10 mouse cellular contexts compared by ENCODE assay signal in genomic region chr12:108239441-108239840, GRCm38 (mm10). TPM values are rescaled to one million over a fixed set of nuclear protein-coding genes. Genes with fewer than 3 reads are reported as not detected.
DNase-seq lines count a peak whose midpoint lies in the region; ATAC-seq and TF ChIP-seq lines count a peak whose summit lies in the region.
"Had no signal": no experiment of that assay in that cellular context is flagged by ENCODE, and none has a peak within 500 bp of the region (broad histone marks: within the 10 kb centered on the region; RNA-seq: fewer than 3 reads in every experiment).

No protein-coding gene starts in this region.

- H3K36me3 ChIP-seq in kidney, embryonic 16.5 days (ENCODE audit: insufficient read depth, low read length), result no peaks in the 10 kb centered on the region
- H3K36me3 ChIP-seq in thymus, adult 2 months (ENCODE audit: control insufficient read depth, insufficient read depth, low read length), result no peaks in the 10 kb centered on the region

- ATAC-seq in kidney, embryonic 16.5 days (ENCODE audit: low FRiP score, low TSS enrichment), result no peak
- no peak for ATAC-seq in monocyte, adult 5-6 weeks (replicated peaks; ENCODE audit: insufficient number of reproducible peaks, low FRiP score, low TSS enrichment, poor library complexity, severe bottlenecking)

- H3K4me2 ChIP-seq in kidney, embryonic 16.5 days (replicated peaks; ENCODE audit: low read depth, low read length), result no peak overlapping the region

- 70% methylated on average over 5 of the region's 5 CpGs for WGBS in kidney, embryonic 16.5 days
- WGBS in thymus, adult 2 months, result 57% methylated on average over 5 of the region's 5 CpGs

- no peak overlapping the region for H3K9ac ChIP-seq in kidney, embryonic 16.5 days (replicated peaks; ENCODE audit: low read length)

- TF ChIP-seq CTCF in thymus, adult 2 months (IDR thresholded peaks at IDR 0.05; ENCODE audit: borderline replicate concordance, control insufficient read depth, extremely low read depth, insufficient read depth, low read length, poor library complexity), result no peak

- no peaks in the 10 kb centered on the region for H3K9me3 ChIP-seq in kidney, embryonic 16.5 days (ENCODE audit: low read length)

- no peak overlapping the region for H3K27ac ChIP-seq in kidney, embryonic 16.5 days (ENCODE audit: low read length)
- H3K27ac ChIP-seq in thymus, adult 2 months (ENCODE audit: control insufficient read depth, insufficient read depth, low read length), result no peak overlapping the region

- peaks cover 79% of the 10 kb centered on the region for H3K4me1 ChIP-seq in kidney, embryonic 16.5 days (ENCODE audit: insufficient read depth, low read length)
- H3K4me1 ChIP-seq in thymus, adult 2 months (replicated peaks; ENCODE audit: control insufficient read depth, insufficient read depth, low read length), result no peaks in the 10 kb centered on the region

- no peaks in the 10 kb centered on the region for H3K27me3 ChIP-seq in kidney, embryonic 16.5 days (ENCODE audit: insufficient read depth, low read length)
- H3K27me3 ChIP-seq in thymus, adult 2 months (ENCODE audit: control insufficient read depth, insufficient read depth, low read length), result no peaks in the 10 kb centered on the region

- H3K4me3 ChIP-seq in kidney, embryonic 16.5 days (ENCODE audit: low read length), result no peak overlapping the region
- no peak overlapping the region for H3K4me3 ChIP-seq in thymus, adult 2 months (ENCODE audit: control insufficient read depth, insufficient read depth, low read length)
- H3K4me3 ChIP-seq: erythroblast, embryonic 14.5 days; myocyte had no signal

- peak; percentile 87 for DNase-seq in kidney, adult 11 months
- DNase-seq in cerebellum, postnatal 10 days, result peak; percentile 89 to 90
- DNase-seq in heart, adult 9 months (ENCODE audit: low spot score in 2 of 2), result peak; percentile 60 to 77
- DNase-seq in kidney, postnatal 25 days, result peak; percentile 76 to 82
- peak; percentile 83 for DNase-seq in lung, postnatal 10 days
- DNase-seq in thymus, adult 2 months, result no peak

- no peak for TF ChIP-seq POLR2A in thymus, adult 2 months (IDR thresholded peaks at IDR 0.05; ENCODE audit: control insufficient read depth, extremely low read depth, insufficient read depth, low read length, poor library complexity)

RNA-seq across cellular contexts. Expression of gene Ccdc85c, which starts 35.8 kb away (rescaled TPM):
- polyA plus RNA-seq in kidney, embryonic 16.5 days (2015; fragmentation: Nextera tagmentation; extraction: Ambion mirVana), result 5.3 and 6.8 TPM in 2 replicates
- polyA plus RNA-seq in thymus, adult 2 months (2012; rRNA removed), result 26.1 and 35.2 TPM in 2 replicates
- total RNA-seq in monocyte, adult 5-6 weeks (2017), result 0.32 to 1.4 TPM in 2 of 3 replicates, not detected in the other
